Mouse (Mus musculus) stomach, postnatal 0 days (tissue): ENCODE data around the gene Naa25.

Experiments
- CTCF ChIP-seq: IDR thresholded peaks from 2 replicates; pipeline ENCODE4 v1.5.1; 2016; ENCODE audit warnings: antibody characterized with exemption, low read depth, mild to moderate bottlenecking, moderate library complexity
- EP300 ChIP-seq: optimal IDR thresholded peaks from 2 replicates; pipeline ENCODE3; 2016; ENCODE audit warnings: antibody characterized with exemption

DNA sequence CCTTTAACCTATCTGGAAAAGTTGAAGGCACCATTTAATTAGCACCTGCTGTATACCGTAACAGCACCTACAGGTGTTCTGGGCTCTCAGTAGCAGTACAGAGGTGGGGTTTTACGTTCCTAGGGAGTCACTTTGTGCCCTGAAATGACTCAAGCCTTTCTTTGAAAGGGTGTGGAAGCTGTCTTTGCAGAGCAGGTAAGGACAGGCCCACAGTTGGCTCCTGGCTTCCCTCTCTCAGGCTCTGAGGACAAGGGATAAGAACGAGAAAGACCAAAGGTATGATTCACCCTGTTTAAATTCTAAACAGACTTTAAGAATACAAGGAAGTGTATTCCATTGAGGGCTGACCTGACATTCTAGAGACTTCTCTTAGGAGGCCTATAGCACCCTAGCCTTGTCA, 4.3 kb upstream of the Naa25 start:
- TF ChIP-seq CTCF (no peak), EP300 (no peak)
